Comparison of ENCODE assay signal across 15 mouse cellular contexts in the genomic region with DNA sequence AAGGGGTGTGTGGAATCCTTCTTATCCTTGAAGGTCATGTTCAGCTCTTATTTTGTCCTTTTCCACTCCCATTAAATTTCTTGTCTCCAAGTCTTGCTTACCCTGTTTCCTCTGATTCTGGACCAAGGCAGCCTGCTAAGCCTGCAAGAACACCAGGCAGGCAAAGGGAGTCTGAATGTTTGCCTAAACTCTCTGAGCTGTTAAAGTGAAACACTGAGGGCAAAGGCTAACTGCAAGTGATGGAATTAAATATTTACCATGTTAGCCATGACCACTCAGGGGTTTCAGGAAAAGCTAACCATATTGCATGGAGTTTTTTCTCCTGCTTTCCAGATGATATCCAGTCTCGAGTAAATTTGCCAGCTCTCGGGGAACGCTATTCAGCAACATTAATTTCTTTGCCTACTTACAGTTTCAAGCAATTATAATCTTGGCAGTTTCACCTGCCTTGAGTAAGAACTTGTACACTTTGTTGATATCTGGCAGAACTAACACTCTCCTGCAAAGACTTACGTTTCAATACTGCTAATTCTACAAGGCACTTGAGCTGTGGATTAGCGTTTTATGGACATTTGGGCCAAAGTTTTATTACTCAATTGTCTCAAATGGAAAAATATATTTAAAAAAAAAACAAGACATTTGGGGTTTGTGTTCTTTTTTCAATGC.
A peak's percentile ranks its signal among the peaks of the same experiment; 100 is the strongest.
DNase-seq lines count a peak whose midpoint lies in the region; ATAC-seq and TF ChIP-seq lines count a peak whose summit lies in the region.
"Had no signal": no experiment of that assay in that cellular context is flagged by ENCODE, and none has a peak within 500 bp of the region (broad histone marks: within the 10 kb centered on the region; RNA-seq: fewer than 3 reads in every experiment).

No protein-coding gene starts in this region.

- no peak overlapping the region for H3K9ac ChIP-seq in lung, embryonic 15.5 days
- H3K9ac ChIP-seq in stomach, postnatal 0 days (ENCODE audit: low read length): no peak overlapping the region
- no peak overlapping the region for H3K9ac ChIP-seq in midbrain, embryonic 13.5 days (replicated peaks)
- H3K9ac ChIP-seq: embryonic facial prominence, embryonic 13.5 days; forebrain, embryonic 15.5 days; heart, embryonic 13.5 days; hindbrain, embryonic 13.5 days had no signal

- no peak for TF ChIP-seq CTCF in lung, adult 2 months (IDR thresholded peaks at IDR 0.05; ENCODE audit: insufficient read depth, low read length)
- no peak for TF ChIP-seq CTCF in stomach, postnatal 0 days (IDR thresholded peaks at IDR 0.05; ENCODE audit: low read depth)

- H3K27ac ChIP-seq in lung, embryonic 15.5 days: no peak overlapping the region
- no peak overlapping the region for H3K27ac ChIP-seq in stomach, postnatal 0 days (replicated peaks)
- H3K27ac ChIP-seq in midbrain, embryonic 13.5 days: no peak overlapping the region
- H3K27ac ChIP-seq: embryonic facial prominence, embryonic 13.5 days; forebrain, embryonic 15.5 days; heart, embryonic 13.5 days; hindbrain, embryonic 13.5 days had no signal

- WGBS in lung, embryonic 15.5 days: 58% methylated on average over 5 of the region's 5 CpGs
- 70% methylated on average over 5 of the region's 5 CpGs for WGBS in lung, adult 2 months
- 23% methylated on average over 5 of the region's 5 CpGs for WGBS in large intestine, adult 2 months
- 45% methylated on average over 5 of the region's 5 CpGs for WGBS in stomach, postnatal 0 days
- 90% methylated on average over 5 of the region's 5 CpGs for WGBS in midbrain, embryonic 13.5 days

- DNase-seq in lung, adult 2 months: no peak
- DNase-seq in kidney, adult 8-10 months: peak; percentile 76 to 88
- DNase-seq in large intestine, adult 2 months (ENCODE audit: low read depth, low spot score): peak; percentile 14
- peak; percentile 23 for DNase-seq in stomach, postnatal 0 days (ENCODE audit: low spot score)
- no peak for DNase-seq in adrenal gland, postnatal 36 days
- DNase-seq in urinary bladder, postnatal 36 days (ENCODE audit: low spot score in 2 of 2): no peak
- DNase-seq: adrenal gland, adult 2 months; cerebellum, postnatal 25 days; left cerebral cortex, postnatal 4 days had no signal

- TF ChIP-seq POLR2A in lung, adult 2 months (IDR thresholded peaks at IDR 0.05; ENCODE audit: borderline replicate concordance, extremely low read depth, low read depth, low read length): no peak

- no peaks in the 10 kb centered on the region for H3K9me3 ChIP-seq in lung, embryonic 15.5 days
- H3K9me3 ChIP-seq in stomach, postnatal 0 days (ENCODE audit: control insufficient read depth, low read length): no peaks in the 10 kb centered on the region
- H3K9me3 ChIP-seq in midbrain, embryonic 13.5 days: no peaks in the 10 kb centered on the region
- H3K9me3 ChIP-seq: embryonic facial prominence, embryonic 13.5 days; forebrain, embryonic 15.5 days; heart, embryonic 13.5 days; hindbrain, embryonic 13.5 days had no signal

- no peaks in the 10 kb centered on the region for H3K36me3 ChIP-seq in lung, embryonic 15.5 days
- no peaks in the 10 kb centered on the region for H3K36me3 ChIP-seq in stomach, postnatal 0 days (ENCODE audit: control insufficient read depth, insufficient read depth, low read length)
- no peaks in the 10 kb centered on the region for H3K36me3 ChIP-seq in midbrain, embryonic 13.5 days
- H3K36me3 ChIP-seq: embryonic facial prominence, embryonic 13.5 days; forebrain, embryonic 15.5 days; heart, embryonic 13.5 days; hindbrain, embryonic 13.5 days had no signal

- ATAC-seq in lung, embryonic 15.5 days (ENCODE audit: borderline replicate concordance, extremely low read depth, low FRiP score, low TSS enrichment): peak; percentile 31; the same call in 1 of the 2 replicates
- ATAC-seq in stomach, postnatal 0 days (ENCODE audit: low FRiP score, low TSS enrichment): no peak; the same call in 1 of the 2 replicates
- ATAC-seq in midbrain, embryonic 13.5 days: no peak
- ATAC-seq: forebrain, embryonic 15.5 days had no signal

- H3K4me1 ChIP-seq in lung, embryonic 15.5 days: peaks cover 21% of the 10 kb centered on the region
- H3K4me1 ChIP-seq in lung, adult 2 months (ENCODE audit: control insufficient read depth, insufficient read depth, low read length): no peaks in the 10 kb centered on the region
- H3K4me1 ChIP-seq in stomach, postnatal 0 days (replicated peaks; ENCODE audit: control insufficient read depth, insufficient read depth): no peaks in the 10 kb centered on the region; the same call in 1 of the 2 replicates
- H3K4me1 ChIP-seq in midbrain, embryonic 13.5 days (replicated peaks): peaks cover 25% of the 10 kb centered on the region
- H3K4me1 ChIP-seq: heart, embryonic 13.5 days had no signal

- H3K4me2 ChIP-seq in lung, embryonic 15.5 days: no peak overlapping the region
- H3K4me2 ChIP-seq in stomach, postnatal 0 days (replicated peaks; ENCODE audit: low read depth): no peak overlapping the region; the same call in 1 of the 2 replicates
- no peak overlapping the region for H3K4me2 ChIP-seq in midbrain, embryonic 13.5 days (replicated peaks)
- H3K4me2 ChIP-seq: embryonic facial prominence, embryonic 13.5 days; forebrain, embryonic 15.5 days; heart, embryonic 13.5 days; hindbrain, embryonic 13.5 days had no signal

- no peak for TF ChIP-seq EP300 in stomach, postnatal 0 days (optimal IDR thresholded peaks at IDR 0.05)

- H3K4me3 ChIP-seq in lung, embryonic 15.5 days: no peak overlapping the region
- no peak overlapping the region for H3K4me3 ChIP-seq in lung, adult 2 months (replicated peaks; ENCODE audit: extremely low read depth, low read depth, low read length)
- no peak overlapping the region for H3K4me3 ChIP-seq in stomach, postnatal 0 days (ENCODE audit: low read depth, low read length)
- H3K4me3 ChIP-seq in midbrain, embryonic 13.5 days (replicated peaks): no peak overlapping the region
- H3K4me3 ChIP-seq: embryonic facial prominence, embryonic 13.5 days; forebrain, embryonic 15.5 days; heart, embryonic 13.5 days; hindbrain, embryonic 13.5 days had no signal

- peaks cover 4% of the 10 kb centered on the region; the same call in 1 of the 2 replicates for H3K27me3 ChIP-seq in lung, embryonic 15.5 days
- no peaks in the 10 kb centered on the region for H3K27me3 ChIP-seq in stomach, postnatal 0 days (ENCODE audit: control insufficient read depth, insufficient read depth, low read length)
- peaks cover 16% of the 10 kb centered on the region for H3K27me3 ChIP-seq in midbrain, embryonic 13.5 days
- H3K27me3 ChIP-seq: embryonic facial prominence, embryonic 13.5 days; forebrain, embryonic 15.5 days; heart, embryonic 13.5 days; hindbrain, embryonic 13.5 days had no signal

Comparison
In these comparisons a context has a peak if more than half of its experiments do, and no peak if none do; other contexts are left out.
1. DNase-seq: peak in kidney, adult 8-10 months (2 of 2), large intestine, adult 2 months (single experiment) and stomach, postnatal 0 days (single experiment); none in lung, adult 2 months (single experiment), adrenal gland, postnatal 36 days (0 of 2) and urinary bladder, postnatal 36 days (0 of 2).